Mouse (Mus musculus) kidney, postnatal 25 days (tissue): ENCODE measurements around the gene Efcab9.

Experiments
- DNase-seq, 2 experiments: peaks; one replicate each; pipeline ENCODE4 v3.0.0; 2021; ENCODE audit warnings: mixed read lengths in 2 of 2

Gene Efcab9

GRCm38 (mm10) chr11:32531871-32532764 is at the start of gene Efcab9:
Efcab9 (minus strand) TSS chr11:32532081.
- no peak for DNase-seq

GRCm38 (mm10) chr11:32581031-32581430 is 49.1 kb upstream of the Efcab9 start:
- no peak for DNase-seq

- DNase-seq = peak; percentile 43 to 75
These were observed 48.5 kb upstream of the Efcab9 start for GRCm38 (mm10) chr11:32580305-32580947.

- no peak for DNase-seq
These were observed 44.8 kb upstream of the Efcab9 start for GRCm38 (mm10) chr11:32576760-32577050.

- no peak for DNase-seq
These were observed 44.3 kb upstream of the Efcab9 start for GRCm38 (mm10) chr11:32575964-32576759.

GRCm38 (mm10) chr11:32573669-32574068 is 41.8 kb upstream of the Efcab9 start:
- DNase-seq = no peak

GRCm38 (mm10) chr11:32571103-32571502 is 39.2 kb upstream of the Efcab9 start:
- DNase-seq = no peak

- DNase-seq = peak in 1 of 2 experiments; percentile 43
These were observed 36.9 kb upstream of the Efcab9 start for GRCm38 (mm10) chr11:32568637-32569293.

GRCm38 (mm10) chr11:32568060-32568459 is 36.2 kb upstream of the Efcab9 start:
- DNase-seq = no peak

- peak in 1 of 2 experiments; percentile 24 for DNase-seq
These were observed 35.3 kb upstream of the Efcab9 start for GRCm38 (mm10) chr11:32567000-32567855.

GRCm38 (mm10) chr11:32566184-32566583 is 34.3 kb upstream of the Efcab9 start:
- DNase-seq = no peak

- peak in 1 of 2 experiments; percentile 55 for DNase-seq
These were observed 33.2 kb upstream of the Efcab9 start for GRCm38 (mm10) chr11:32565088-32565487.

GRCm38 (mm10) chr11:32564629-32565028 is 32.7 kb upstream of the Efcab9 start:
- no peak for DNase-seq

- DNase-seq = no peak
These were observed 31.8 kb upstream of the Efcab9 start for GRCm38 (mm10) chr11:32563660-32564059.

- DNase-seq = no peak
These were observed 30.8 kb upstream of the Efcab9 start for GRCm38 (mm10) chr11:32562706-32563105.

GRCm38 (mm10) chr11:32561465-32562355 is 29.8 kb upstream of the Efcab9 start:
- DNase-seq = peak; percentile 24 to 68

GRCm38 (mm10) chr11:32560015-32560770 is 28.3 kb upstream of the Efcab9 start:
- no peak for DNase-seq

GRCm38 (mm10) chr11:32558677-32559076 is 26.8 kb upstream of the Efcab9 start:
- peak; percentile 50 to 66 for DNase-seq

- no peak for DNase-seq
These were observed 26.1 kb upstream of the Efcab9 start for GRCm38 (mm10) chr11:32558026-32558425.
